Mouse (Mus musculus): ENCODE data around the gene Fmnl1. TPM values are rescaled to one million over a fixed set of nuclear protein-coding genes. Genes with fewer than 3 reads are reported as not detected.

The Fmnl1 gene
- polyA plus RNA-seq, 2 experiments from 2014 or later: 60.0 to 62.7 TPM

- no peak for ATAC-seq
These were observed 53.1 kb downstream of the Fmnl1 start for GRCm38 (mm10) chr11:103223951-103224456.

DNA sequence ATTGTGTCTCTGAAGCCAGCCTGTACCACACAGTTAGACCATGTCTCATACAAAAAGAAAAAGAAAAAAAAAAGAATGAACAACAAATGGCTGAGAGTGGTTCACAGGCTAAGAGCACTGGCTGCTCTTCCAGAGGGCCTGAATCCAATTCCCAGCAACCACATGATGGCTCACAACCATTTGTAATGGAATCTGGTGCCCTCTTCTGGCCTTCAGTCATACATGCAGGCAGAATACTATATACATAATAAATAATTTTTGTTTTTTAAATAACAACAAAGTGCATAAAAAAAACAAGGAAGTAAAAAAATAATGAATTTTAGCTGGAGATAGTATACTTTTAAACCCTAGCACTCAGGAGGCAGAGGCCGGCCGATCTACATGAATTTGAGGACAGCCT, 58.7 kb downstream of the Fmnl1 start:
- no peak for ATAC-seq

DNA sequence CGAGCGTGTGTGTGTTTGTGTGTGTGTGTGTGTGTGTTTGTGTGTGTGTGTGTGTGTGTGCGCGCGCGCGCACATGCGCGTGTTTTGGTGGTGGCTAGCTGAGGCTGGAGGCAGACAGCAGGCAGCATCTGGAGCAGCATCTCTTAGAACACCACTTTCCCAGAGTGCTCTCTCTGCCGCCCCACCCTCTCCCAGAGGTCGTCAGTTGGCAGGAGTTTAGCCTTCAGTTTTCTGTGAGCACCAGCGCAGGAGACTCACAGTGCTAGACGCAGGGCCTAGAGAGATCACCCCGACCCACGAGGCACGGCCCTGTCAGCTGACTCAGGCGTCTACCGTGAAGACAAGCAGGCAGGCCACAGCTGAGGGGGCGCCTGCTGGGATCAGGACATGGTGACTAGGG, 59.7 kb downstream of the Fmnl1 start:
- no peak for ATAC-seq

DNA sequence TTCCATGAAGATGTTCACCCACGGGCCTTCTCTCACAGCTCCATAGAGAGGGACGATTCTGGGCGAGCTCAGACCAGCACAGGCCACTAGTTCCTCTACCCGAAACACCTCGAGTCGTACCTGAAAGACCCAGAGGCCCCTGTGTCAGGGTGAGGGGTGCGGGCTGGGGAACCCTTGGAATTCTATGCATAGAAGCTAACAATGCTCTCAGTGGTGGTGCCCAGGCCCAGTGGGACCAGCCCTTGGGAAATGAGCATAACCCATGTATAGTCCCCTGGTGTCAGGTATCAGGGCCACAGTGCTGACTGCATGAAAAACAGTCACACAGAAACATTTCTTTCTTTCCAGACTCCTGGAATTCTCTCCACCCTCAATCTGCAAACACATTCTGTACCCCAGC, 60.5 kb downstream of the Fmnl1 start:
- ATAC-seq: no peak

DNA sequence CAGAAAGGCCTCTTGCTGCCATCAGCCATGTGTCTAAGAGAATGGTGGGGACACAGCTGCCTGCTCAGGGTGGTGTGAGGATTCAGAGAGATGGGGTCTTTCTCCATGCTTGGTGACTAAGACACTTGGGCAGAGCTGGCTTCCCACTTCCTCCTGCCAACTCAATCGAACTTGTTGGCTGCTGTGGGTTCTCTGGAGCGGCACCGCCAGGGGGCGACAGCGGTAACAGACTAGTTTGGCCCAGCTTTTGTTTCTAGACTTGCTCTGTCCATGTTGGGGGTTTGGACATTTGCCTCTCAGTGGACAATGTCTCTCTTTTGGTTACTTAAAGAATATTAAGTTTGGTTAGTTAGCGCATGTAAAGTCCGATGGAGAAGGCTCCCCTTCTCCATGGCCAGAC, 62.1 kb downstream of the Fmnl1 start:
- ATAC-seq: peak; percentile 61

- no peak for ATAC-seq
These were observed 63.5 kb downstream of the Fmnl1 start for GRCm38 (mm10) chr11:103234447-103234846.

DNA sequence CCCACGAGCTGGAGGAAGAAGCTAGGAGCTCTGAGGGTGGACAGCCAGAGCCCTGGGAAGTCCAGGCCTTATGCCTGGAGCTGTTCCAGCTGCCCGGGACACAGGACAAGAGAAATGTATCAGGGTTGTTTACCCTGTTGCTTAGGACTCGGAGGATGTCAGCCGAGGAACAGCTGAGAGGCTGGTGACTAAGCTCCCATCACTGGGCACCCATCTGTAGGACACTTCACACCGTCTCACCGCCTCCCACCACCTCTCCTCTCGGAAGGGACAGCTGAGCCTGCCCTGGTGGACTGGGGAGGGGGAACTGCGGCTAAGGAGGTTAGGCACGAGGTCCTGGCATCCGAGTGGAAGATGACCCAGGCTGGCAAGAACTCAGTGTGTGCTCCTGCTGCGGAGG, 64.8 kb downstream of the Fmnl1 start:
- ATAC-seq: no peak

DNA sequence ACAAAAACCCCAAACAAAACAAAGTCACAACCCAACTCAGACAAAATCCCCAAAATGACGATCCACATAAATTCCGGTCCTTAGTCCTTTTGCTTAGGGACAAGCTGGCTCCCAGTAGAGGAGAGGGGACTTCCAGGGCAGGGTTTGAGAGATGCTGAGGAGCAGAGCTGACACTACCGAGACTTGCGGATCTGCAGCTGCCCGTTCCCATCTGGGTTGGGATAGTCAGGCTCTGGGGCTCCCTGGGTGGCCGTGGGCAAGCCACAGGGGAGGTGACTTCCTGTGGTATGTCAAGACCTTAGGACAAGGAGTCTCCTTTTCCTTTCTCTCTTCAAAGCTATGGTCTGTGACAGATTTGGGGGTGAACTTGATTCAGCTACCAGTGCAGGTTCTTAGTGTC, 65.5 kb downstream of the Fmnl1 start:
- ATAC-seq: no peak

GRCm38 (mm10) chr11:103236903-103237302, 66.0 kb downstream of the Fmnl1 start:
- no peak for ATAC-seq

DNA sequence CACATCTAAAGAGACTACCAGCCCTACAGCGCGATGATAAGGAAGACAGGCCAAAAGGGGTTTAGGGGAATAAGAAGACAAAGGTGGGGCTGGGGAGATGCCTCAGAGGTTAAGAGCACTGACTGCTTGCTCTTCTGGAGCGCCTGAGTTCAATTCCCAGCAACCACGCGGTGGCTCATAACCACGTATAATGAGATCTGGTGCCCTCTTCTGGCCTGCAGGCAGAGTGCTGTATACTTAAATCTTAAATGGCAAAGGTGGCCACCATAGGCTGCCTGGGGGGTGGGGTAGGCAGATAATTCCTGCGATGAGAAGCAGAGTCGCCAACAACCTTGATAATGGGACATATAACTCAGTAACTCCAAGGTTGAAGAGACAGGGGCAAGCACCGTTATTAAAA, 66.8 kb downstream of the Fmnl1 start:
- no peak for ATAC-seq

DNA sequence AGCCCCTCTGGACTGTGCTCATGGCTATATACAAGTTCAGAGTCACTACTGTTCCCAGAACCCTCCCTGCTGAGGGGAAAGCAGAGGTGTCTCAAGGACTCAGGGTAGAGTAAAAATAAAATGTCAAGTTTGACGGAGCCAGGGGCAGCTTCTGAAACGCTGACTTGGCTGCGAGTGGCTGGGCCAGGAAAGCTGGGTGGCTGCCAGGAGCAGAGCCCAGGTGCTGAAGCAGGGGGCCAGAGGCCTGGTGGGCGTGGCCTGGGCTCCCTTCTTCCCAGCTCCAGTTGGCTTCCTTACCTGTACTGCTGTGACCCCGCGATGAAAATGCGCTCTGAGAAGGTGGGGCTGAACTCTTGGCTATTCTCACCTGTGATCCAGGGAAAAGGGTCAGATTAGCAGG, 69.8 kb downstream of the Fmnl1 start:
- no peak for ATAC-seq

- no peak for ATAC-seq
These were observed 73.9 kb downstream of the Fmnl1 start for GRCm38 (mm10) chr11:103244856-103245255.

DNA sequence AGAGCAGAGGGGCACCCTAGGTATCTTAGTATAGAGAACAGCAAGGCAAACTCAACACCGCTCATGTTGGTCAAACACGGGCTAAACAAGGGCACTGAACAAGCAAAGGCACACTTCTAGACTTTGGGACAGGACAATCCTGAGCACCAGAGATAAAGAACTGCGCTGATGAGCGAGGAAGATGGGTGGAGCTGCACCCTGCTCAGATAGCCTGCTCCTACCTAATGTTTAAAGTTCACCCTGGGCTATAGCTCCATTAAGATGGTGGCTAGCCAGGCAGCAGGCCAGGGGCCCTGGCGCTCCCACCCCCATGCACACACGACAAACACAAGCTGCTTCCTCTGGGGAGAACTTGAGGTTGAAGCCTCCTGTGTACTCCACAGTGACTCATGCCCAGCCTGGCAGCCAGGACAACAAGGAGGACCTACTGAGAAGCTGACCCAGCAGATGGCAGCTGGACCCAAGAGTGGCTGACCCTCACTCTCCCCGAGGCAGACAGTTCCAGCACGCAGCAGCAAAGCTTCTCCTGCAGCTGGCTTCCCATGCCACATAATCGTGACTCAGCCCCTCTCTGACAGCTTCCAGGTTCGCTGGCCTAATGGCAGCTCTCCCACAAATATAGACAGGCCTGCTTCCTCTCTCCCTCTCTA, 75.3 kb downstream of the Fmnl1 start:
- ATAC-seq: no peak

GRCm38 (mm10) chr11:103246731-103247290, 75.9 kb downstream of the Fmnl1 start:
- no peak for ATAC-seq

GRCm38 (mm10) chr11:103247504-103248177, 76.7 kb downstream of the Fmnl1 start:
- ATAC-seq: no peak

Other genes starting within 250 kb of the Fmnl1 start
- gene Kif18b, start 246.0 kb upstream of the Fmnl1 start, polyA plus RNA-seq (2017; shearing (Covaris generic)): 1 to 10 TPM; 1.6 to 1.9 TPM
- not detected for gene C1ql1, start 224.4 kb upstream of the Fmnl1 start, polyA plus RNA-seq (2017; shearing (Covaris generic))
- gene Nmt1, start 142.9 kb upstream of the Fmnl1 start, polyA plus RNA-seq (2017; shearing (Covaris generic)): 10 to 100 TPM; 62.2 to 99.9 TPM
- 10 to 100 TPM; 23.5 to 25.6 TPM for gene Dcakd, start 142.8 kb upstream of the Fmnl1 start, polyA plus RNA-seq (2017; shearing (Covaris generic))
- under 1 TPM in 1 of 2 experiments, not detected in 1; 0.20 TPM for gene Plcd3, start 69.4 kb upstream of the Fmnl1 start, polyA plus RNA-seq (2017; shearing (Covaris generic))
- 10 to 100 TPM; 18.4 to 24.0 TPM for gene Acbd4, start 69.4 kb upstream of the Fmnl1 start, polyA plus RNA-seq (2017; shearing (Covaris generic))
- 1 to 10 TPM; 3.4 TPM for gene Hexim1, start 54.9 kb upstream of the Fmnl1 start, polyA plus RNA-seq (2017; shearing (Covaris generic))
- 1 to 10 TPM; 2.2 to 3.6 TPM for gene Hexim2, start 38.7 kb upstream of the Fmnl1 start, polyA plus RNA-seq (2017; shearing (Covaris generic))
- gene 1700023F06Rik, start 37.5 kb downstream of the Fmnl1 start, polyA plus RNA-seq (2017; shearing (Covaris generic)): not detected
- gene Spata32, start 47.3 kb downstream of the Fmnl1 start, polyA plus RNA-seq (2017; shearing (Covaris generic)): not detected
- gene Map3k14, start 96.4 kb downstream of the Fmnl1 start, polyA plus RNA-seq (2017; shearing (Covaris generic)): 10 to 100 TPM; 22.0 to 28.9 TPM
- gene Arhgap27, start 192.6 kb downstream of the Fmnl1 start, polyA plus RNA-seq (2017; shearing (Covaris generic)): 10 to 100 TPM; 25.5 to 33.2 TPM
- gene Plekhm1, start 241.6 kb downstream of the Fmnl1 start, polyA plus RNA-seq (2017; shearing (Covaris generic)): 1 to 10 TPM; 7.0 to 9.3 TPM